Mouse (Mus musculus): Measurements from ENCODE around the gene Stmnd1.
"Not testable (repeated sequence)": the region's sequence is repeated elsewhere in the genome, so short reads cannot be mapped to it uniquely, and the experiment has no call there.

Gene Stmnd1

GRCm38 (mm10) chr13:46273453-46274110 lies at the start of gene Stmnd1:
Gene Stmnd1, plus strand, starts transcription at chr13:46273721.
- peak; percentile 49 for DNase-seq (ENCODE audit: low spot score)

- no peak for DNase-seq (ENCODE audit: low spot score)
Observed at GRCm38 (mm10) chr13:46226956-46227355, 46.6 kb upstream of the Stmnd1 start.

- no peak for DNase-seq (ENCODE audit: low spot score)
Observed at GRCm38 (mm10) chr13:46227486-46227885, 46.0 kb upstream of the Stmnd1 start.

GRCm38 (mm10) chr13:46228750-46229149 lies 44.8 kb upstream of the Stmnd1 start:
- not testable (repeated sequence) for DNase-seq (ENCODE audit: low spot score)

GRCm38 (mm10) chr13:46231514-46232085 lies 41.9 kb upstream of the Stmnd1 start:
- DNase-seq (ENCODE audit: low spot score): peak; percentile 23

- no peak for DNase-seq (ENCODE audit: low spot score)
Observed at GRCm38 (mm10) chr13:46237723-46238349, 35.7 kb upstream of the Stmnd1 start.

- DNase-seq (ENCODE audit: low spot score): peak; percentile 11
Observed at GRCm38 (mm10) chr13:46238796-46239195, 34.7 kb upstream of the Stmnd1 start.

- DNase-seq (ENCODE audit: low spot score): no peak
Observed at GRCm38 (mm10) chr13:46241391-46242188, 31.9 kb upstream of the Stmnd1 start.

GRCm38 (mm10) chr13:46253753-46254152 lies 19.8 kb upstream of the Stmnd1 start:
- DNase-seq (ENCODE audit: low spot score): no peak

GRCm38 (mm10) chr13:46254171-46254570 lies 19.4 kb upstream of the Stmnd1 start:
- no peak for DNase-seq (ENCODE audit: low spot score)

GRCm38 (mm10) chr13:46255616-46256015 lies 17.9 kb upstream of the Stmnd1 start:
- DNase-seq (ENCODE audit: low spot score): peak; percentile 30

GRCm38 (mm10) chr13:46257847-46258246 lies 15.7 kb upstream of the Stmnd1 start:
- peak; percentile 82 for DNase-seq (ENCODE audit: low spot score)

- no peak for DNase-seq (ENCODE audit: low spot score)
Observed at GRCm38 (mm10) chr13:46259526-46259925, 14.0 kb upstream of the Stmnd1 start.

GRCm38 (mm10) chr13:46261244-46261643 lies 12.3 kb upstream of the Stmnd1 start:
- DNase-seq (ENCODE audit: low spot score): no peak

GRCm38 (mm10) chr13:46267783-46268182 lies 5.7 kb upstream of the Stmnd1 start:
- no peak for DNase-seq (ENCODE audit: low spot score)

GRCm38 (mm10) chr13:46268341-46268740 lies 5.2 kb upstream of the Stmnd1 start:
- DNase-seq (ENCODE audit: low spot score): peak; percentile 23

- DNase-seq (ENCODE audit: low spot score): peak; percentile 83
Observed at GRCm38 (mm10) chr13:46268815-46269445, 4.6 kb upstream of the Stmnd1 start.

- DNase-seq (ENCODE audit: low spot score): no peak
Observed at GRCm38 (mm10) chr13:46272811-46273452, 589 bp upstream of the Stmnd1 start.

GRCm38 (mm10) chr13:46275701-46276100 lies 2.2 kb downstream of the Stmnd1 start:
- no peak for DNase-seq (ENCODE audit: low spot score)

GRCm38 (mm10) chr13:46282543-46282942 lies 9.0 kb downstream of the Stmnd1 start:
- DNase-seq (ENCODE audit: low spot score): no peak

- DNase-seq (ENCODE audit: low spot score): no peak
Observed at GRCm38 (mm10) chr13:46287801-46288200, 14.3 kb downstream of the Stmnd1 start.

GRCm38 (mm10) chr13:46288372-46288771 lies 14.9 kb downstream of the Stmnd1 start:
- DNase-seq (ENCODE audit: low spot score): no peak

All from urinary bladder, postnatal 14 days (tissue).